Mouse (Mus musculus): ENCODE measurements at regions not wholly inside any gene's neighbourhood (a gene's known extent, or its start where the extent isn't known, plus 50 kb on each side); places are given as distances from the start of the nearest gene placed in this dataset.
"Not testable (repeated sequence)": the region's sequence is repeated elsewhere in the genome, so short reads cannot be mapped to it uniquely, and the experiment has no call there.

DNA sequence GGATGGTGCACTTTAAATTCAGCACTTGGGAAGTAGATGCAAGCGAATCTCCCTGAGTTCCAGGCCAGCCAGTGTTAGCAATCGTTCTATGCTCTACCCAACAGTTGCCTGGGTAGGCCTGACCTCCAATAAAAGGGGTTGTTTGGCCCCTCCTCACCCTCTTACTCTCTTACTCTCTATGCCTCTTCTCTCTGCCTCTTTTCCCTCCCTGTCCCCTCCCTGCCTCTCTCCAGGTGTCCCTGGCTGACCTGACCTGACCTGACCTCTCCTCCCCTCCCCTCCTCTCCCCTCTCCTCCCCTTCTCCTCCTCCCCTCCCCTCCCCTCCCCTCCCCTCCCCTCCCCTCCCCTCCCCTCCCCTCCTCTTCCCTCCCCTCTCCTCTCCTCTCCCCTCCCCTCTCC is 63.0 kb upstream of the Chd2 start:
- WGBS: 72% methylated on average over 2 of the region's 2 CpGs
- DNase-seq: no peak
- peaks cover 4% of the 10 kb centered on the region for H3K4me1 ChIP-seq (ENCODE audit: control insufficient read depth, insufficient read depth, low read length)
- H3K4me3 ChIP-seq (replicated peaks; ENCODE audit: extremely low read depth, low read depth, low read length): no peak overlapping the region
- TF ChIP-seq CTCF (IDR thresholded peaks at IDR 0.05; ENCODE audit: insufficient read depth, low read length) (no peak), POLR2A (IDR thresholded peaks at IDR 0.05; ENCODE audit: borderline replicate concordance, extremely low read depth, low read depth, low read length) (no peak)

DNA sequence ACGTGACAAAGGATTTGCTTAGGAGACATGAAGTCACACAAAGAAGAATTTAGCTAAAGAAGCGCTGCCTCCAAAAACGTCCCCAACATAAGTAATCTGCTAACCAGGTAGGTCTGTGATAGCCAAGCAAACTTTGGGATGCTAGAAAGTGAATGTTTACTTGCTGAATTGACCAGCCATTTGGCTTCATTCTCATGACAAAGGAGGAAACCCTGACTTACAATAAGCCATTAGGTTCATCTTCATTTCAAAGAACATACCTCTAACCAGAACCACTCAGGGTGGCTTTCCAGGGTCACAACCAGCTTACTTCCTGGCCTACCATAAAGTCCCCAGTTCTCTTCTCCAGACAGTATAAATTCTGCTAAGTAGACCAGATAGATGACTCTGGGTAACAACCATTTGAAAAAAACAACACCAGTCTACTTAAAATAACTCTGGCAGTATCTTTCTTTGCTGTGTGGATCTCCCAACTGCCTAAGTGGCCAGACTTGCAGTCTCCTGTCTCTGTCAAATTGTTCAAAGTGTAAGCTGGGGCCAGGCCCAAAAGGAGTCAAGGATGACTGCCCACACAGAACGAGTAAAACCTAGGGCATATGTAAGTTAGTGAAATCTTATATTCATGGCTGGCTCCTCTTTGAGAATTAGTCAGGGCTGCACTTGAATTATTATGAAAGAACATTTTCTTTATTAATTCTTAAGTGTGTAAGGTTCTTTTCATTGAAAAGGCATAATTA is 61.4 kb upstream of the Chd2 start:
- no peak overlapping the region for H3K4me3 ChIP-seq (replicated peaks; ENCODE audit: extremely low read depth, low read depth, low read length)
- peaks cover under 1% of the 10 kb centered on the region for H3K4me1 ChIP-seq (ENCODE audit: control insufficient read depth, insufficient read depth, low read length)
- TF ChIP-seq POLR2A (IDR thresholded peaks at IDR 0.05; ENCODE audit: borderline replicate concordance, extremely low read depth, low read depth, low read length) (no peak), CTCF (IDR thresholded peaks at IDR 0.05; ENCODE audit: insufficient read depth, low read length) (no peak)
- no peak for DNase-seq
- WGBS: 64% methylated on average over 4 of the region's 4 CpGs

DNA sequence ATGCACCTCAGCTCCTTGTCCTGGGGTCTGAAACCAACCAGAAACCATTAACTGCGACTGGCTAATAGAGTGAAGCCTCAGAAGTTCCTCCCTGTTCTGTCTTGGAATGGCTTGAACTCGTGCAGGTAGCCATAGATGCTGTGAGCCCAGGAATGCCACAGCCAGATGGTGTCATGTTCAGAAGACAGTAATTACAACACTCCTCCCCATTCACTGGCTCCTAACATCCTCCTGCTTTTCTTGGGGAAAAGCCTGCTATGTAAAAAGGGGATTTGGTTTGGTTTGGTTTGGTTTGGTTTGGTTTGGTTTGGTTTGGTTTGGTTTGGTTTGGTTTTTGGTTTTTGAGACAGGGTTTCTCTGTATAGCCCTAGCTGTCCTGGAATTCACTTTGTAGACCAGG is 59.7 kb upstream of the Chd2 start:
- WGBS: 71% methylated on average over 2 of the region's 2 CpGs
- Histone ChIP-seq H3K4me1 (ENCODE audit: control insufficient read depth, insufficient read depth, low read length) (peaks cover 6% of the 10 kb centered on the region), H3K4me3 (replicated peaks; ENCODE audit: extremely low read depth, low read depth, low read length) (no peak overlapping the region)
- TF ChIP-seq POLR2A (IDR thresholded peaks at IDR 0.05; ENCODE audit: borderline replicate concordance, extremely low read depth, low read depth, low read length) (no peak), CTCF (IDR thresholded peaks at IDR 0.05; ENCODE audit: insufficient read depth, low read length) (no peak)
- DNase-seq: no peak

DNA sequence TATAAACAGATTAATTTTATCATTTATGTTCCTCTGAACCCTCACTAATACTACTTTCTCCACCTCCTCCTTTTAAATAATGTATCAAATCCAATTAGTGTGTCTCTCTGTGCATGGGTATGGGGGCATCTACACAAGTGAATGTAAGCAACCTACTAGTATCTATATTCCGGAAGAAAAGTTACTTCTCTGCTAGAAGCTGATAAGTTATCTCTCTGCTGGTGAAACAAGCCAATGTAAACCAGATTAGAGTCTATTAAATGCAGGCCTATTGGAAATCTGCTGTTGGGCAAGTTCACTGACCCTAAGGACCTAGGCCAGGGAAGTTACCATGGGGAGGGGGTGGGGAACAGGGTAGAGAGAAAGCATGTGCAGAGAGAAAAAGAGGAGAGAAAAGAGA is 59.1 kb upstream of the Chd2 start:
- 81% methylated on average over 1 of the region's 1 CpGs for WGBS
- no peak for TF ChIP-seq CTCF (IDR thresholded peaks at IDR 0.05; ENCODE audit: insufficient read depth, low read length)
- no peak for TF ChIP-seq POLR2A (IDR thresholded peaks at IDR 0.05; ENCODE audit: borderline replicate concordance, extremely low read depth, low read depth, low read length)
- H3K4me1 ChIP-seq (ENCODE audit: control insufficient read depth, insufficient read depth, low read length): peaks cover 9% of the 10 kb centered on the region
- DNase-seq: no peak
- no peak overlapping the region for H3K4me3 ChIP-seq (replicated peaks; ENCODE audit: extremely low read depth, low read depth, low read length)

DNA sequence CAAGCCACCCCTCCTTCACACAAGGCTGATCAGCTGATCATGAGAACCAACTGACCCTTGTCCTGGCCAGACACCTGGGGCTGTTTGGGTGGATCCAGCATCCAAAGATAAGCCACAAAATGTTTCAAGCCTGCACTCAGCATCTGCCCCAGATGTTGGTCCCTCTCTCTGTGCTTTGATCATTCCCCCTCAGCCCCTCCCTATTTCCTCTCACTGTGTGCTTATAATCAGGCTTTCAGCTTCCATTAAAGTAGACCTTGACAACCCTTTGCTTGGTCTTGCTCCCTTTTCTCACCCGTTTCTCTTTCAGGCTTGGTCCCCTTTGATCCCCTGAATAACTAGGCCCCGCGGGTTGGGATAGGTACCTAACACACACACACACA is 58.4 kb upstream of the Chd2 start:
- 76% methylated on average over 3 of the region's 3 CpGs for WGBS
- peaks cover 12% of the 10 kb centered on the region for H3K4me1 ChIP-seq (ENCODE audit: control insufficient read depth, insufficient read depth, low read length)
- not testable (repeated sequence) for DNase-seq; H3K4me3 ChIP-seq (replicated peaks; ENCODE audit: extremely low read depth, low read depth, low read length)

DNA sequence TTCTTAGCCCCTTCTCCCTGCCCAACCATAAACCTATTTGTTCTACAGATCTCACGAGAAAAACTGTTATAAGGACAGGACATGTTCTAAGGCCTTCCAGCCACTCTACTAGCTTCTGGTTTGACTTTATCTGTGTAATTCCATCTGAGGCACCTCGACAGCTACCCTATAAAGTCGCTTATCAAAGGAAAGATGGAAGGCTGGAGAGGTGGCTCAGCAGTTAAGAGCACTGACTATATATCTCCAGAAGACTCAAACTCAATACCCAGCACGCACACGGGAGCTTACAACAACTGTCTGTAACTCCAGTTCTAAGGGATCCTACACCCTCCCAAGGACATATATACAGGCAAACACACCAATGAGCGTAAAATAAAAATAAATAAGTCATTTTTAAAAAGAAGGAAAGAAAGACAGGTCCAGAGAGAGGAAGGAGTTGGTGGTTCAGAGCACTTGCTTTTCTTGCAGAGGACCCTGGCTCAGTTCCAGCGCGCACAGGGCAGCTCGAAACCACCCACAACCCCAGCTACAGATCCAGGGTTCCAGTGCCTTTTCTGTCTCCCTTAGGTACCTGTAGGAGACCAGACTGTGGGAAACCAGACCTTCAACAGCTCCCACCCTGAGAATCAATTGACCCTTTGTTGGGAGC is 57.8 kb upstream of the Chd2 start:
- DNase-seq: no peak
- Histone ChIP-seq H3K4me3 (replicated peaks; ENCODE audit: extremely low read depth, low read depth, low read length) (no peak overlapping the region), H3K4me1 (ENCODE audit: control insufficient read depth, insufficient read depth, low read length) (peaks cover 13% of the 10 kb centered on the region)
- WGBS: 92% methylated on average over 9 of the region's 9 CpGs
- TF ChIP-seq POLR2A (IDR thresholded peaks at IDR 0.05; ENCODE audit: borderline replicate concordance, extremely low read depth, low read depth, low read length) (no peak), CTCF (IDR thresholded peaks at IDR 0.05; ENCODE audit: insufficient read depth, low read length) (no peak)

DNA sequence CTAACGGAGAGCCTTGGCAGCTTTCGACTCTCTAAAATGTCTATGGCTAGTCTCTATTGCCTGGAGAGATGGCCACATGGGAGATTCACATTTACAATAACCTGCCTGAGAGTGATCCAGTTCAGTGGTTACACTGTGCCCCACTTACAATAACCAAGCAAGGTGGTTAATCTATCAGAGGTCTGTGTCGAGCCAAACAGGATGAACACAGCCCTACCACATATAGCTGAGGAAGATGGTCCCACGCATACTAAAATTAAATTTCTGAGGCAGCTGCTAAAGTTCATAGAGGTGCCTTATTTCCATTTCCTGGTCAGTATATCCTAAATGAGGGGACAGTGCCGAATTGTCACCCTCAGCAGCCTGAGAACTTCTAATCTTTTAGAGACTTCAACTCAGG is 56.3 kb upstream of the Chd2 start:
- TF ChIP-seq CTCF (IDR thresholded peaks at IDR 0.05; ENCODE audit: insufficient read depth, low read length) (no peak), POLR2A (IDR thresholded peaks at IDR 0.05; ENCODE audit: borderline replicate concordance, extremely low read depth, low read depth, low read length) (no peak)
- DNase-seq: no peak
- 83% methylated on average over 5 of the region's 5 CpGs for WGBS
- peaks cover 14% of the 10 kb centered on the region for H3K4me1 ChIP-seq (ENCODE audit: control insufficient read depth, insufficient read depth, low read length)
- H3K4me3 ChIP-seq (replicated peaks; ENCODE audit: extremely low read depth, low read depth, low read length): no peak overlapping the region

DNA sequence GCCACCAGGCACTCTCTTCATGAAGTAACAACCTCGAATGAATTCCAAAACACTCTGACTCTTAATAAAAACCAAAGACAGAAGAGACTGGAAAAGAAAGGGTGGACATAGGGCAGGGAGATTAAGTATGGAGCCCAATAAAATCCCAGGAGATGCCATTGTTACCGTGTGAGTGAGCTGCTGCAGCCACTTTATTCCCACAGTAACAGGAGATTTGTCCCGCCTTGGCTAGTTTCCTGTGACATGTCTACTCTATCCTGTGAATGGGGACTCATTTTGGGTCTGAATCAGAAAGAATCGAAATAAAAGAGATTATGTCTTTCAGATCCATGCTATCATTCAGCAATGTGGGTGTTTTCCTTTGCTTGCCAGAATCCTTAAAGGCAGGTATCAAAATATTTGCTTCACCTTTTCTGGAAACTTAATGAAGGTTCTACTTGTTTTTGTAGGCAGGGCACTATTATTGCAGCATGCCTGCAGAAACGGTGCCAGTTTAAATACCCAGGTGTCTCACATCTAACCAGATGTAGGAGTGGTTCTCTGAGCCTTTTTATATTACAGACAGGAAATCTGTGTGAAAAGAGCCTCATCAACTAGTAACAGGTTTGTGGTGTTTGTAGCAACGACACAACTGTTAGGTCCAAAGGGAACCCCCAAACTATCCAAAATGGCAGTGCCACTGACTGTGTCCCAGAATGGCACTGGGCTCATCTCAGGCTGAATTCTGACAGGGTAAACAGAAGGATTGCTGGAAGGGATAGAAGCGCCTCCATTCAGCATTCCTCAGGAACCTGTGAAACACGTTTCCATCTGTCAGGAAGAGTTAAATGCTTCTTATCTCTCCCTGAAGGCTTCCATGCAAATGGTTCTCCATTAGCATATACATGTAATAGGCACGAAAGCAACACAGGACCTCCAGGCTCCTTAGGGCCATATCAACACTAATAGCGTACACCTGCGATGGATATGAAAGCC is 55.5 kb upstream of the Chd2 start:
- Histone ChIP-seq H3K4me3 (replicated peaks; ENCODE audit: extremely low read depth, low read depth, low read length) (no peak overlapping the region), H3K4me1 (ENCODE audit: control insufficient read depth, insufficient read depth, low read length) (peaks cover 14% of the 10 kb centered on the region)
- DNase-seq: no peak
- WGBS: 61% methylated on average over 11 of the region's 11 CpGs
- no peak for TF ChIP-seq CTCF (IDR thresholded peaks at IDR 0.05; ENCODE audit: insufficient read depth, low read length)
- TF ChIP-seq POLR2A (IDR thresholded peaks at IDR 0.05; ENCODE audit: borderline replicate concordance, extremely low read depth, low read depth, low read length): no peak

DNA sequence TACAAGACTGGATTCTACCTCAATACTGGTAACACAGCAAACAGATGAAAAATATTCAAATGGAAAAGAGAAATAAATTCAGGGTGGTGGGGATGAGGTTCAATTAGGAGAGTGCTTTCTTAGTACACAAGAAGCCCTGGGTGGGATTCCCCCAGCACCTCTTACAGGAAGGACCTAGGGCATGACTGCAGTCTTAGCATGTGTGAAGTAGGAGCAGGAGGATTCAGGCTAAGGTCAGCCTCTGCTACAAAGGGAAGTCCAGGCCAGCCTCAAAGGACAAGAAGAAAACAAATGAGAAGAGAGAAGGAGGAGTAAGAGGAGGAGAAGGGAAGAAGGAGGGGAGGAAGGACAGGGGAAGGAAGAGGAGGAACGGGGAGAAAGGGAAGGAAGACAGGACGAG is 54.8 kb upstream of the Chd2 start:
- Histone ChIP-seq H3K4me1 (ENCODE audit: control insufficient read depth, insufficient read depth, low read length) (peaks cover 14% of the 10 kb centered on the region), H3K4me3 (replicated peaks; ENCODE audit: extremely low read depth, low read depth, low read length) (no peak overlapping the region)
- no peak for DNase-seq
- WGBS: 23% methylated on average over 2 of the region's 2 CpGs
- TF ChIP-seq POLR2A (IDR thresholded peaks at IDR 0.05; ENCODE audit: borderline replicate concordance, extremely low read depth, low read depth, low read length): no peak

All from lung, adult 2 months (tissue).